Mouse (Mus musculus): ENCODE measurements around the gene Eif3k. TPM values are rescaled to one million over a fixed set of nuclear protein-coding genes. Genes with fewer than 3 reads are reported as not detected.

Gene Eif3k
- polyA plus RNA-seq, 1 experiment from 2014 or later = 306 TPM

GRCm38 (mm10) chr7:29014984-29015383 lies 33.3 kb upstream of the Eif3k start:
- no peak overlapping the region for H3K27ac ChIP-seq (replicated peaks)
- no peak overlapping the region for H3K9ac ChIP-seq (replicated peaks)
- no peak overlapping the region for H3K4me2 ChIP-seq
- H3K9me3 ChIP-seq (replicated peaks) = peaks cover 5% of the 10 kb centered on the region; the same call in 1 of the 2 replicates
- no peak for ATAC-seq (ENCODE audit: low FRiP score)
- WGBS = 93% methylated on average over 1 of the region's 1 CpGs
- H3K36me3 ChIP-seq = no peaks in the 10 kb centered on the region
- peaks cover 8% of the 10 kb centered on the region for H3K4me1 ChIP-seq
- peaks cover 31% of the 10 kb centered on the region for H3K27me3 ChIP-seq (replicated peaks)
- H3K4me3 ChIP-seq (replicated peaks) = no peak overlapping the region

GRCm38 (mm10) chr7:29008714-29009113 lies 27.1 kb upstream of the Eif3k start:
- no peak overlapping the region for H3K9ac ChIP-seq (replicated peaks)
- no peak for ATAC-seq (ENCODE audit: low FRiP score)
- H3K36me3 ChIP-seq = no peaks in the 10 kb centered on the region
- H3K4me3 ChIP-seq (replicated peaks) = no peak overlapping the region
- no peaks in the 10 kb centered on the region for H3K9me3 ChIP-seq (replicated peaks)
- 85% methylated on average over 9 of the region's 9 CpGs for WGBS
- H3K27me3 ChIP-seq (replicated peaks) = no peaks in the 10 kb centered on the region
- no peak overlapping the region for H3K27ac ChIP-seq (replicated peaks)
- H3K4me2 ChIP-seq = no peak overlapping the region
- H3K4me1 ChIP-seq = no peaks in the 10 kb centered on the region

GRCm38 (mm10) chr7:29008171-29008570 lies 26.5 kb upstream of the Eif3k start:
- H3K27ac ChIP-seq (replicated peaks) = no peak overlapping the region
- no peak overlapping the region for H3K4me3 ChIP-seq (replicated peaks)
- ATAC-seq (ENCODE audit: low FRiP score) = no peak
- H3K9ac ChIP-seq (replicated peaks) = no peak overlapping the region
- H3K4me1 ChIP-seq = no peaks in the 10 kb centered on the region
- WGBS = 95% methylated on average over 10 of the region's 10 CpGs
- H3K27me3 ChIP-seq (replicated peaks) = no peaks in the 10 kb centered on the region
- no peaks in the 10 kb centered on the region for H3K36me3 ChIP-seq
- H3K4me2 ChIP-seq = no peak overlapping the region
- no peaks in the 10 kb centered on the region for H3K9me3 ChIP-seq (replicated peaks)

- no peak for ATAC-seq (ENCODE audit: low FRiP score)
- Histone ChIP-seq H3K36me3 (no peaks in the 10 kb centered on the region), H3K27me3 (replicated peaks) (no peaks in the 10 kb centered on the region), H3K9ac (replicated peaks) (no peak overlapping the region), H3K4me1 (no peaks in the 10 kb centered on the region), H3K4me3 (replicated peaks) (no peak overlapping the region), H3K9me3 (replicated peaks) (no peaks in the 10 kb centered on the region), H3K27ac (replicated peaks) (no peak overlapping the region), H3K4me2 (no peak overlapping the region)
- 84% methylated on average over 9 of the region's 9 CpGs for WGBS
Measured at GRCm38 (mm10) chr7:29007224-29008101, 25.8 kb upstream of the Eif3k start.

- peak; percentile 83 for ATAC-seq (ENCODE audit: low FRiP score)
- H3K27ac ChIP-seq (replicated peaks) = peak overlapping the region; percentile 46; the same call in 1 of the 2 replicates
- WGBS = 5% methylated on average over 43 of the region's 43 CpGs
- 0 out of 2 replicates have a peak, but pooled peaks cover 6% of the 10 kb centered on the region for H3K4me1 ChIP-seq
- peak overlapping the region; percentile 59 for H3K9ac ChIP-seq (replicated peaks)
- peak overlapping the region; percentile 78 for H3K4me2 ChIP-seq
- H3K4me3 ChIP-seq (replicated peaks) = peak overlapping the region; percentile 47
- no peaks in the 10 kb centered on the region for H3K36me3 ChIP-seq
- H3K27me3 ChIP-seq (replicated peaks) = peaks cover 4% of the 10 kb centered on the region; the same call in 1 of the 2 replicates
- no peaks in the 10 kb centered on the region for H3K9me3 ChIP-seq (replicated peaks)
Measured at GRCm38 (mm10) chr7:29000651-29001605, 19.3 kb upstream of the Eif3k start.

GRCm38 (mm10) chr7:28993402-28993801 lies 11.7 kb upstream of the Eif3k start:
- no peaks in the 10 kb centered on the region for H3K27me3 ChIP-seq (replicated peaks)
- H3K9ac ChIP-seq (replicated peaks) = no peak overlapping the region
- H3K9me3 ChIP-seq (replicated peaks) = no peaks in the 10 kb centered on the region
- 87% methylated on average over 3 of the region's 3 CpGs for WGBS
- H3K4me1 ChIP-seq = no peaks in the 10 kb centered on the region
- no peak overlapping the region for H3K27ac ChIP-seq (replicated peaks)
- H3K36me3 ChIP-seq = no peaks in the 10 kb centered on the region
- no peak overlapping the region for H3K4me2 ChIP-seq
- no peak overlapping the region for H3K4me3 ChIP-seq (replicated peaks)
- no peak for ATAC-seq (ENCODE audit: low FRiP score)

- no peaks in the 10 kb centered on the region for H3K27me3 ChIP-seq (replicated peaks)
- H3K9ac ChIP-seq (replicated peaks) = no peak overlapping the region
- H3K4me3 ChIP-seq (replicated peaks) = no peak overlapping the region
- no peaks in the 10 kb centered on the region for H3K9me3 ChIP-seq (replicated peaks)
- no peaks in the 10 kb centered on the region for H3K36me3 ChIP-seq
- 79% methylated on average over 3 of the region's 3 CpGs for WGBS
- no peak overlapping the region for H3K4me2 ChIP-seq
- no peak overlapping the region for H3K27ac ChIP-seq (replicated peaks)
- no peaks in the 10 kb centered on the region for H3K4me1 ChIP-seq
- no peak for ATAC-seq (ENCODE audit: low FRiP score)
Measured at GRCm38 (mm10) chr7:28992997-28993396, 11.3 kb upstream of the Eif3k start.

- Histone ChIP-seq H3K27me3 (replicated peaks) (no peaks in the 10 kb centered on the region), H3K4me1 (no peaks in the 10 kb centered on the region), H3K27ac (replicated peaks) (no peak overlapping the region), H3K4me3 (replicated peaks) (no peak overlapping the region), H3K9ac (replicated peaks) (no peak overlapping the region), H3K9me3 (replicated peaks) (no peaks in the 10 kb centered on the region), H3K4me2 (no peak overlapping the region), H3K36me3 (no peaks in the 10 kb centered on the region)
- no peak for ATAC-seq (ENCODE audit: low FRiP score)
- WGBS = 75% methylated on average over 5 of the region's 5 CpGs
Measured at GRCm38 (mm10) chr7:28991616-28992015, 10.0 kb upstream of the Eif3k start.

- Histone ChIP-seq H3K4me2 (no peak overlapping the region), H3K27me3 (replicated peaks) (no peaks in the 10 kb centered on the region), H3K4me1 (no peaks in the 10 kb centered on the region), H3K9ac (replicated peaks) (no peak overlapping the region), H3K4me3 (replicated peaks) (no peak overlapping the region), H3K9me3 (replicated peaks) (no peaks in the 10 kb centered on the region), H3K36me3 (no peaks in the 10 kb centered on the region), H3K27ac (replicated peaks) (no peak overlapping the region)
- WGBS = 57% methylated on average over 14 of the region's 14 CpGs
- no peak for ATAC-seq (ENCODE audit: low FRiP score)
Measured at GRCm38 (mm10) chr7:28990766-28991273, 9.2 kb upstream of the Eif3k start.

- H3K27me3 ChIP-seq (replicated peaks) = no peaks in the 10 kb centered on the region
- no peak overlapping the region for H3K27ac ChIP-seq (replicated peaks)
- H3K9ac ChIP-seq (replicated peaks) = no peak overlapping the region
- WGBS = 86% methylated on average over 7 of the region's 7 CpGs
- H3K4me2 ChIP-seq = no peak overlapping the region
- no peaks in the 10 kb centered on the region for H3K36me3 ChIP-seq
- H3K9me3 ChIP-seq (replicated peaks) = no peaks in the 10 kb centered on the region
- ATAC-seq (ENCODE audit: low FRiP score) = no peak
- H3K4me1 ChIP-seq = peaks cover 20% of the 10 kb centered on the region
- no peak overlapping the region for H3K4me3 ChIP-seq (replicated peaks)
Measured at GRCm38 (mm10) chr7:28985207-28985606, 3.5 kb upstream of the Eif3k start.

- Histone ChIP-seq H3K9me3 (replicated peaks) (no peaks in the 10 kb centered on the region), H3K27ac (replicated peaks) (no peak overlapping the region), H3K4me1 (peaks cover 21% of the 10 kb centered on the region), H3K27me3 (replicated peaks) (no peaks in the 10 kb centered on the region), H3K4me2 (no peak overlapping the region), H3K9ac (replicated peaks) (no peak overlapping the region), H3K36me3 (0 out of 2 replicates have a peak, but pooled peaks cover under 1% of the 10 kb centered on the region), H3K4me3 (replicated peaks) (no peak overlapping the region)
- WGBS = 90% methylated on average over 1 of the region's 1 CpGs
- no peak for ATAC-seq (ENCODE audit: low FRiP score)
Measured at GRCm38 (mm10) chr7:28984452-28984851, 2.8 kb upstream of the Eif3k start.

All from neural tube, embryonic 15.5 days (tissue).